ENCODE assay signal across 8 mouse cellular contexts in genomic region chr14:28848831-28849590, GRCm38 (mm10).
A peak's percentile ranks its signal among the peaks of the same experiment; 100 is the strongest.
DNase-seq lines count a peak whose midpoint lies in the region; ATAC-seq and TF ChIP-seq lines count a peak whose summit lies in the region.

No protein-coding gene starts in this region.

- no peaks in the 10 kb centered on the region for H3K36me3 ChIP-seq in liver, adult 2 months (ENCODE audit: control insufficient read depth, insufficient read depth, low read length)
- no peaks in the 10 kb centered on the region for H3K36me3 ChIP-seq in liver, embryonic 12.5 days

- TF ChIP-seq CTCF in liver, adult 2 months (IDR thresholded peaks at IDR 0.05; ENCODE audit: low read depth, low read length): peak; percentile 45

- peak; percentile 29 to 49 for DNase-seq in cerebellum, postnatal 4 days (ENCODE audit: low spot score in 2 of 2)
- DNase-seq in cerebellum, adult 9-10 months: no peak
- DNase-seq in liver, adult 2 months (ENCODE audit: extremely low read depth, low read depth, low spot score): peak; percentile 46
- DNase-seq in heart, postnatal 36 days: peak; percentile 12 to 43
- DNase-seq in lung, postnatal 36 days: peak; percentile 80
- no peak for DNase-seq in thymus, postnatal 0 days (ENCODE audit: low spot score)
- no peak for DNase-seq in spleen, postnatal 4 days (ENCODE audit: low spot score in 2 of 2)

- no peaks in the 10 kb centered on the region for H3K9me3 ChIP-seq in liver, embryonic 12.5 days (replicated peaks)

- H3K27ac ChIP-seq in liver, adult 2 months (replicated peaks; ENCODE audit: insufficient read depth, low read depth, low read length): no peak overlapping the region
- H3K27ac ChIP-seq in liver, embryonic 12.5 days: no peak overlapping the region

- H3K27me3 ChIP-seq in liver, adult 2 months (ENCODE audit: control insufficient read depth, insufficient read depth, low read length): no peaks in the 10 kb centered on the region
- no peaks in the 10 kb centered on the region for H3K27me3 ChIP-seq in liver, embryonic 12.5 days (replicated peaks)

- WGBS in liver, adult 2 months: 7% methylated on average over 2 of the region's 2 CpGs
- WGBS in liver, embryonic 12.5 days (ENCODE audit: insufficient replicate concordance): 19% methylated on average over 2 of the region's 2 CpGs

- no peak overlapping the region for H3K9ac ChIP-seq in liver, adult 2 months (ENCODE audit: low read depth, low read length)
- H3K9ac ChIP-seq in liver, embryonic 12.5 days: no peak overlapping the region

- H3K4me1 ChIP-seq in liver, adult 2 months (ENCODE audit: control insufficient read depth, insufficient read depth, low read length): no peaks in the 10 kb centered on the region
- no peaks in the 10 kb centered on the region for H3K4me1 ChIP-seq in liver, embryonic 12.5 days

- H3K4me3 ChIP-seq in liver, adult 2 months (ENCODE audit: insufficient read depth, low read depth, low read length): no peak overlapping the region
- H3K4me3 ChIP-seq in liver, embryonic 12.5 days: no peak overlapping the region

- no peak for ATAC-seq in liver, embryonic 12.5 days

- no peak for TF ChIP-seq POLR2A in liver, adult 2 months (IDR thresholded peaks at IDR 0.05; ENCODE audit: extremely low read depth, insufficient read depth, low read length)

- no peaks in the 10 kb centered on the region for H3K79me2 ChIP-seq in liver, adult 2 months (ENCODE audit: control insufficient read depth, insufficient read depth, low read length)

- intact Hi-C loops in heart, postnatal 36 days (cut with DNase I): no loop called here

- H3K4me2 ChIP-seq in liver, embryonic 12.5 days: no peak overlapping the region

Comparison
In these comparisons a context has a peak if more than half of its experiments do, and no peak if none do; other contexts are left out.
1. DNase-seq: peak in cerebellum, postnatal 4 days (2 of 2), liver, adult 2 months (single experiment), heart, postnatal 36 days (2 of 2) and lung, postnatal 36 days (single experiment); none in cerebellum, adult 9-10 months (single experiment), thymus, postnatal 0 days (single experiment) and spleen, postnatal 4 days (0 of 2).